ENCODE assay signal across 10 mouse cellular contexts in genomic region chr3:108209001-108209400, GRCm38 (mm10). TPM values are rescaled to one million over a fixed set of nuclear protein-coding genes. Genes with fewer than 3 reads are reported as not detected.
A peak's percentile ranks its signal among the peaks of the same experiment; 100 is the strongest.
DNase-seq lines count a peak whose midpoint lies in the region; ATAC-seq and TF ChIP-seq lines count a peak whose summit lies in the region.
"Had no signal": no experiment of that assay in that cellular context is flagged by ENCODE, and none has a peak within 500 bp of the region (broad histone marks: within the 10 kb centered on the region; RNA-seq: fewer than 3 reads in every experiment).

No protein-coding gene starts in this region.

- no peaks in the 10 kb centered on the region for H3K27me3 ChIP-seq in heart, embryonic 16.5 days (ENCODE audit: control insufficient read depth, insufficient read depth, low read length)
- no peaks in the 10 kb centered on the region for H3K27me3 ChIP-seq in embryonic facial prominence, embryonic 12.5 days
- no peaks in the 10 kb centered on the region for H3K27me3 ChIP-seq in hindbrain, postnatal 0 days (ENCODE audit: insufficient read depth, low read length)
- no peaks in the 10 kb centered on the region for H3K27me3 ChIP-seq in midbrain, postnatal 0 days (ENCODE audit: insufficient read depth, low read length)
- H3K27me3 ChIP-seq: Patski had no signal

- peaks cover 9% of the 10 kb centered on the region for H3K36me3 ChIP-seq in heart, embryonic 16.5 days (ENCODE audit: control insufficient read depth, insufficient read depth)
- H3K36me3 ChIP-seq in embryonic facial prominence, embryonic 12.5 days, result peaks cover 37% of the 10 kb centered on the region
- H3K36me3 ChIP-seq in hindbrain, postnatal 0 days (ENCODE audit: insufficient read depth, low read length), result peaks cover 31% of the 10 kb centered on the region
- H3K36me3 ChIP-seq in midbrain, postnatal 0 days (ENCODE audit: insufficient read depth, low read length), result peaks cover 32% of the 10 kb centered on the region

- H3K9me3 ChIP-seq in heart, embryonic 16.5 days (replicated peaks; ENCODE audit: control insufficient read depth, low read length), result no peaks in the 10 kb centered on the region
- H3K9me3 ChIP-seq in embryonic facial prominence, embryonic 12.5 days, result no peaks in the 10 kb centered on the region
- no peaks in the 10 kb centered on the region for H3K9me3 ChIP-seq in hindbrain, postnatal 0 days (ENCODE audit: low read length)
- no peaks in the 10 kb centered on the region for H3K9me3 ChIP-seq in midbrain, postnatal 0 days (ENCODE audit: low read length)

- peak overlapping the region; percentile 83 for H3K4me2 ChIP-seq in heart, embryonic 16.5 days (ENCODE audit: low read depth, low read length)
- peak overlapping the region; percentile 87 for H3K4me2 ChIP-seq in embryonic facial prominence, embryonic 12.5 days (replicated peaks)
- H3K4me2 ChIP-seq in hindbrain, postnatal 0 days (ENCODE audit: low read depth, low read length), result peak overlapping the region; percentile 61
- H3K4me2 ChIP-seq in midbrain, postnatal 0 days (ENCODE audit: low read depth, low read length, poor library complexity, severe bottlenecking), result peak overlapping the region; percentile 81

- TF ChIP-seq CTCF in hindbrain, postnatal 0 days (IDR thresholded peaks at IDR 0.05; ENCODE audit: low read depth), result no peak
- no peak for TF ChIP-seq CTCF in midbrain, postnatal 0 days (IDR thresholded peaks at IDR 0.05)

- no peak for ATAC-seq in heart, embryonic 16.5 days (replicated peaks; ENCODE audit: extremely low read depth, insufficient read depth, low FRiP score)
- ATAC-seq in embryonic facial prominence, embryonic 12.5 days (ENCODE audit: insufficient number of reproducible peaks, insufficient read depth, low FRiP score, low TSS enrichment), result no peak
- no peak for ATAC-seq in hindbrain, postnatal 0 days
- ATAC-seq in midbrain, postnatal 0 days (ENCODE audit: low FRiP score), result no peak
- ATAC-seq: Patski had no signal

- 80% methylated on average over 3 of the region's 3 CpGs for WGBS in heart, embryonic 16.5 days
- WGBS in embryonic facial prominence, embryonic 12.5 days, result 67% methylated on average over 3 of the region's 3 CpGs
- WGBS in hindbrain, postnatal 0 days, result 64% methylated on average over 3 of the region's 3 CpGs
- WGBS in midbrain, postnatal 0 days, result 53% methylated on average over 3 of the region's 3 CpGs

- intact Hi-C loops in heart, postnatal 36 days (cut with DNase I), result loop anchor here (10.0 kb wide), 1 partner anchor 346 kb away; no protein-coding TSS in a partner anchor

- peak overlapping the region; percentile 8; the same call in 1 of the 2 replicates for H3K9ac ChIP-seq in heart, embryonic 16.5 days (ENCODE audit: low read length)
- peak overlapping the region; percentile 71 for H3K9ac ChIP-seq in embryonic facial prominence, embryonic 12.5 days
- peak overlapping the region; percentile 78 for H3K9ac ChIP-seq in hindbrain, postnatal 0 days (replicated peaks; ENCODE audit: low read length)
- peak overlapping the region; percentile 64 for H3K9ac ChIP-seq in midbrain, postnatal 0 days (replicated peaks; ENCODE audit: low read length, poor library complexity, severe bottlenecking)

- no peak overlapping the region for H3K27ac ChIP-seq in heart, embryonic 16.5 days (ENCODE audit: low read length)
- 0 out of 2 replicates have a peak overlapping the region, but pooled peaks have one; percentile 93 for H3K27ac ChIP-seq in embryonic facial prominence, embryonic 12.5 days
- no peak overlapping the region for H3K27ac ChIP-seq in hindbrain, postnatal 0 days
- no peak overlapping the region for H3K27ac ChIP-seq in midbrain, postnatal 0 days (ENCODE audit: low read depth, low read length)

- no peak overlapping the region; the same call in 1 of the 2 replicates for H3K4me3 ChIP-seq in heart, embryonic 16.5 days (ENCODE audit: low read length)
- H3K4me3 ChIP-seq in embryonic facial prominence, embryonic 12.5 days, result peak overlapping the region; percentile 58
- peak overlapping the region; percentile 59 for H3K4me3 ChIP-seq in hindbrain, postnatal 0 days (ENCODE audit: low read length)
- H3K4me3 ChIP-seq in midbrain, postnatal 0 days (ENCODE audit: low read depth, low read length), result peak overlapping the region; percentile 60

- peaks cover 16% of the 10 kb centered on the region for H3K4me1 ChIP-seq in heart, embryonic 16.5 days (ENCODE audit: control insufficient read depth, insufficient read depth, low read length)
- H3K4me1 ChIP-seq in embryonic facial prominence, embryonic 12.5 days, result peaks cover 16% of the 10 kb centered on the region
- peaks cover 10% of the 10 kb centered on the region for H3K4me1 ChIP-seq in hindbrain, postnatal 0 days (ENCODE audit: insufficient read depth, low read length)
- H3K4me1 ChIP-seq in midbrain, postnatal 0 days (ENCODE audit: insufficient read depth, low read length), result peaks cover 14% of the 10 kb centered on the region

- no peak for DNase-seq in heart, postnatal 36 days
- no peak for DNase-seq in hindbrain, postnatal 0 days (ENCODE audit: low spot score)
- DNase-seq in midbrain, postnatal 0 days (ENCODE audit: low spot score), result no peak
- no peak for DNase-seq in embryo, embryonic 9.5 days (ENCODE audit: extremely low spot score)
- no peak for DNase-seq in adrenal gland, postnatal 10 days
- no peak for DNase-seq in embryo, embryonic 11 days
- DNase-seq: right cerebral cortex, postnatal 25 days had no signal

RNA-seq across cellular contexts. Expression of gene Atxn7l2, which starts 1.7 kb away (rescaled TPM):
- 7.0 and 7.4 TPM in 2 replicates for polyA plus RNA-seq in heart, embryonic 16.5 days (2015; fragmentation: Nextera tagmentation; extraction: Ambion mirVana)
- total RNA-seq in heart, postnatal 36 days (2021), result 1 to 10 TPM; 2.6 to 3.2 TPM
- 27.2 and 29.4 TPM in 2 replicates for polyA plus RNA-seq in embryonic facial prominence, embryonic 12.5 days (2016; fragmentation: Nextera tagmentation; extraction: Ambion mirVana)
- total RNA-seq in hindbrain, postnatal 0 days (2014; rRNA removed), result 18.4 and 20.8 TPM in 2 replicates
- polyA plus RNA-seq in hindbrain, postnatal 0 days (2015; fragmentation: Nextera tagmentation; extraction: Ambion mirVana), result 15.1 and 15.4 TPM in 2 replicates
- total RNA-seq in midbrain, postnatal 0 days (2014; rRNA removed), result 22.5 and 24.9 TPM in 2 replicates
- polyA plus RNA-seq in midbrain, postnatal 0 days (2015; fragmentation: Nextera tagmentation; extraction: Ambion mirVana), result 16.1 and 19.3 TPM in 2 replicates
- 10 to 100 TPM in 1 of 2 experiments, 1 to 10 TPM in 1; 7.6 to 10.1 TPM for total RNA-seq in adrenal gland, postnatal 10 days (2021)

RNA-seq across cellular contexts. Expression of gene Cyb561d1, which starts 8.0 kb away (rescaled TPM):
- 3.2 and 3.5 TPM in 2 replicates for polyA plus RNA-seq in heart, embryonic 16.5 days (2015; fragmentation: Nextera tagmentation; extraction: Ambion mirVana)
- total RNA-seq in heart, postnatal 36 days (2021), result 1 to 10 TPM; 5.3 to 5.5 TPM
- 2.6 and 2.7 TPM in 2 replicates for polyA plus RNA-seq in embryonic facial prominence, embryonic 12.5 days (2016; fragmentation: Nextera tagmentation; extraction: Ambion mirVana)
- 3.8 and 4.2 TPM in 2 replicates for total RNA-seq in hindbrain, postnatal 0 days (2014; rRNA removed)
- 3.1 and 3.3 TPM in 2 replicates for polyA plus RNA-seq in hindbrain, postnatal 0 days (2015; fragmentation: Nextera tagmentation; extraction: Ambion mirVana)
- total RNA-seq in midbrain, postnatal 0 days (2014; rRNA removed), result 3.7 and 4.9 TPM in 2 replicates
- polyA plus RNA-seq in midbrain, postnatal 0 days (2015; fragmentation: Nextera tagmentation; extraction: Ambion mirVana), result 3.5 and 4.0 TPM in 2 replicates
- 1 to 10 TPM; 6.6 to 6.9 TPM for total RNA-seq in adrenal gland, postnatal 10 days (2021)

RNA-seq across cellular contexts. Expression of gene Sypl2, which starts 17.4 kb away (rescaled TPM):
- 1.8 and 2.3 TPM in 2 replicates for polyA plus RNA-seq in heart, embryonic 16.5 days (2015; fragmentation: Nextera tagmentation; extraction: Ambion mirVana)
- under 1 TPM; 0.70 to 0.80 TPM for total RNA-seq in heart, postnatal 36 days (2021)
- polyA plus RNA-seq in embryonic facial prominence, embryonic 12.5 days (2016; fragmentation: Nextera tagmentation; extraction: Ambion mirVana), result 0.85 and 1.1 TPM in 2 replicates
- 1.5 and 1.9 TPM in 2 replicates for total RNA-seq in hindbrain, postnatal 0 days (2014; rRNA removed)
- 0.75 and 0.81 TPM in 2 replicates for polyA plus RNA-seq in hindbrain, postnatal 0 days (2015; fragmentation: Nextera tagmentation; extraction: Ambion mirVana)
- total RNA-seq in midbrain, postnatal 0 days (2014; rRNA removed), result 0.42 and 0.55 TPM in 2 replicates
- 0.10 and 0.17 TPM in 2 replicates for polyA plus RNA-seq in midbrain, postnatal 0 days (2015; fragmentation: Nextera tagmentation; extraction: Ambion mirVana)
- total RNA-seq in adrenal gland, postnatal 10 days (2021), result 10 to 100 TPM; 13.3 to 44.9 TPM
- polyA plus RNA-seq: Patski had no signal

RNA-seq across cellular contexts. Expression of gene Amigo1, which starts 22.9 kb away (rescaled TPM):
- 2.5 and 3.5 TPM in 2 replicates for polyA plus RNA-seq in heart, embryonic 16.5 days (2015; fragmentation: Nextera tagmentation; extraction: Ambion mirVana)
- 10 to 100 TPM; 15.1 to 15.5 TPM for total RNA-seq in heart, postnatal 36 days (2021)
- polyA plus RNA-seq in embryonic facial prominence, embryonic 12.5 days (2016; fragmentation: Nextera tagmentation; extraction: Ambion mirVana), result 7.9 and 8.5 TPM in 2 replicates
- 36.6 and 37.3 TPM in 2 replicates for total RNA-seq in hindbrain, postnatal 0 days (2014; rRNA removed)
- polyA plus RNA-seq in hindbrain, postnatal 0 days (2015; fragmentation: Nextera tagmentation; extraction: Ambion mirVana), result 10.7 and 11.3 TPM in 2 replicates
- 35.5 and 37.8 TPM in 2 replicates for total RNA-seq in midbrain, postnatal 0 days (2014; rRNA removed)
- 12.2 and 12.6 TPM in 2 replicates for polyA plus RNA-seq in midbrain, postnatal 0 days (2015; fragmentation: Nextera tagmentation; extraction: Ambion mirVana)
- total RNA-seq in adrenal gland, postnatal 10 days (2021), result 10 to 100 TPM; 13.1 to 18.4 TPM

RNA-seq across cellular contexts. Expression of gene Psma5, which starts 47.7 kb away (rescaled TPM):
- polyA plus RNA-seq in heart, embryonic 16.5 days (2015; fragmentation: Nextera tagmentation; extraction: Ambion mirVana), result 193 and 195 TPM in 2 replicates
- total RNA-seq in heart, postnatal 36 days (2021), result 10 to 100 TPM; 54.3 to 55.2 TPM
- polyA plus RNA-seq in embryonic facial prominence, embryonic 12.5 days (2016; fragmentation: Nextera tagmentation; extraction: Ambion mirVana), result 263 and 288 TPM in 2 replicates
- total RNA-seq in hindbrain, postnatal 0 days (2014; rRNA removed), result 81.8 and 93.6 TPM in 2 replicates
- 232 and 238 TPM in 2 replicates for polyA plus RNA-seq in hindbrain, postnatal 0 days (2015; fragmentation: Nextera tagmentation; extraction: Ambion mirVana)
- 93.3 and 102 TPM in 2 replicates for total RNA-seq in midbrain, postnatal 0 days (2014; rRNA removed)
- polyA plus RNA-seq in midbrain, postnatal 0 days (2015; fragmentation: Nextera tagmentation; extraction: Ambion mirVana), result 221 and 224 TPM in 2 replicates
- total RNA-seq in adrenal gland, postnatal 10 days (2021), result 10 to 100 TPM; 90.7 to 94.6 TPM

Comparison
In these comparisons a context has a peak if more than half of its experiments do, and no peak if none do; other contexts are left out.
1. H3K9ac ChIP-seq: peak in every context shown above with its lines; median percentile 78 in hindbrain, postnatal 0 days; 71 in embryonic facial prominence, embryonic 12.5 days; 64 in midbrain, postnatal 0 days; 8 in heart, embryonic 16.5 days.